Mouse (Mus musculus): ENCODE data around the gene Engase.

GRCm38 (mm10) chr11:118523496-118524145, 47.0 kb downstream of the Engase start:
- TF ChIP-seq CTCF (IDR thresholded peaks at IDR 0.05; ENCODE audit: low read depth) (no peak), EP300 (optimal IDR thresholded peaks at IDR 0.05) (no peak)
